ENCODE assay signal across 19 mouse cellular contexts in the genomic region with DNA sequence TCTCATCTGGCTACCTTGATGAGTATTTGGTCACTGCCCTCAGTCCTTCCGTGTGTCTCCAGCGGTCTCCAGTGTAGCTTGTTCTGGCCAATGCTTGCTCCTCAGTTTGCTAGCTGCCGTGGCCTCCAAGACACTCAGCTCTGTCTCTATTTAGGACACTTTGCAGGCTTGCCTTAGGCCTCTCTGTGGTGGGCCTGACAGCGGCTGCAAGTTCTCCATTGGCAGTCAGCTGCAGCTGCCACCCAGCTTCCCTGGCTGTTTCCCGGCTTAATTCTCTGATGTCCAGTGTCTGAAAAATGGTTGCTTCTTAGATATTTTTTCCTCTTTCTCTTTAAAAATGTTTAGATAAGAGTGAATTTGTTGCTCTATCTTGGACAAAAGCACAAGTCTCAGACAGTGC.
DNase-seq lines count a peak whose midpoint lies in the region; ATAC-seq lines count a peak whose summit lies in the region.
"Had no signal": no experiment of that assay in that cellular context is flagged by ENCODE, and none has a peak within 500 bp of the region (broad histone marks: within the 10 kb centered on the region; RNA-seq: fewer than 3 reads in every experiment).

No protein-coding gene starts in this region.

- H3K4me1 ChIP-seq in lung, embryonic 15.5 days: 0 out of 2 replicates have a peak, but pooled peaks cover 5% of the 10 kb centered on the region
- peaks cover 6% of the 10 kb centered on the region for H3K4me1 ChIP-seq in lung, embryonic 16.5 days (replicated peaks; ENCODE audit: control insufficient read depth, insufficient read depth, low read length)

- peak; percentile 70; the same call in 1 of the 2 replicates for ATAC-seq in lung, embryonic 15.5 days (ENCODE audit: borderline replicate concordance, extremely low read depth, low FRiP score, low TSS enrichment)
- peak; percentile 80; the same call in 1 of the 2 replicates for ATAC-seq in lung, embryonic 16.5 days (ENCODE audit: low read depth)
- ATAC-seq: activated CD4-positive, CD25-positive, alpha-beta regulatory T cell, adult 4 months; forebrain, embryonic 13.5 days; forebrain, postnatal 0 days had no signal

- no peak overlapping the region for H3K4me2 ChIP-seq in lung, embryonic 15.5 days
- H3K4me2 ChIP-seq in lung, embryonic 16.5 days (ENCODE audit: low read depth, low read length): no peak overlapping the region
- H3K4me2 ChIP-seq: forebrain, embryonic 13.5 days; heart, embryonic 11.5 days had no signal

- peak overlapping the region; percentile 35; the same call in 1 of the 2 replicates for H3K27ac ChIP-seq in lung, embryonic 15.5 days
- peak overlapping the region; percentile 11; the same call in 1 of the 2 replicates for H3K27ac ChIP-seq in lung, embryonic 16.5 days (ENCODE audit: low read length)
- H3K27ac ChIP-seq: embryonic facial prominence, embryonic 10.5 days; forebrain, embryonic 13.5 days; heart, adult 2 months; hindbrain, embryonic 10.5 days had no signal

- no peak for DNase-seq in lung, postnatal 25 days (ENCODE audit: low spot score)
- DNase-seq in R1 (ENCODE audit: low read depth, low spot score): peak; percentile 45
- DNase-seq in lung, postnatal 36 days: peak; percentile 32
- DNase-seq in right cerebral cortex, postnatal 10 days (ENCODE audit: low spot score in 2 of 2): no peak
- DNase-seq in adrenal gland, postnatal 4 days (ENCODE audit: low spot score in 2 of 2): no peak
- DNase-seq in layer of hippocampus, adult 8-10 months (ENCODE audit: low spot score in 2 of 2): no peak
- DNase-seq: adrenal gland, postnatal 14 days; cerebellum, adult 18-20 months; cerebellum, adult 9-11 months; forebrain, postnatal 0 days; gastrocnemius, postnatal 14 days; heart, adult 2 months had no signal

- WGBS in lung, embryonic 15.5 days: 58% methylated on average over 5 of the region's 5 CpGs
- WGBS in lung, embryonic 16.5 days: 59% methylated on average over 5 of the region's 5 CpGs

- no peaks in the 10 kb centered on the region for H3K27me3 ChIP-seq in lung, embryonic 15.5 days
- no peaks in the 10 kb centered on the region for H3K27me3 ChIP-seq in lung, embryonic 16.5 days (ENCODE audit: control insufficient read depth, insufficient read depth, low read depth, low read length)
- H3K27me3 ChIP-seq: forebrain, embryonic 13.5 days had no signal

- H3K36me3 ChIP-seq in lung, embryonic 15.5 days: no peaks in the 10 kb centered on the region
- H3K36me3 ChIP-seq in lung, embryonic 16.5 days (ENCODE audit: control insufficient read depth, insufficient read depth, low read length): no peaks in the 10 kb centered on the region
- H3K36me3 ChIP-seq: embryonic facial prominence, embryonic 10.5 days; hindbrain, embryonic 10.5 days had no signal

- no peak overlapping the region for H3K4me3 ChIP-seq in lung, embryonic 15.5 days
- no peak overlapping the region for H3K4me3 ChIP-seq in lung, embryonic 16.5 days (ENCODE audit: low read length)
- H3K4me3 ChIP-seq: embryonic facial prominence, embryonic 10.5 days; forebrain, embryonic 13.5 days; heart, adult 2 months; hindbrain, embryonic 10.5 days had no signal

- no peaks in the 10 kb centered on the region for H3K9me3 ChIP-seq in lung, embryonic 15.5 days
- no peaks in the 10 kb centered on the region; the same call in 1 of the 2 replicates for H3K9me3 ChIP-seq in lung, embryonic 16.5 days (ENCODE audit: control insufficient read depth, low read length)
- H3K9me3 ChIP-seq: embryonic facial prominence, embryonic 10.5 days; forebrain, embryonic 13.5 days; hindbrain, embryonic 10.5 days had no signal

- H3K9ac ChIP-seq in lung, embryonic 15.5 days: no peak overlapping the region
- H3K9ac ChIP-seq in lung, embryonic 16.5 days (ENCODE audit: low read length): no peak overlapping the region
- H3K9ac ChIP-seq: forebrain, embryonic 13.5 days; forebrain, postnatal 0 days had no signal

Comparison
In these comparisons a context has a peak if more than half of its experiments do, and no peak if none do; other contexts are left out.
1. DNase-seq: peak in R1 (single experiment) and lung, postnatal 36 days (single experiment); none in lung, postnatal 25 days (single experiment), right cerebral cortex, postnatal 10 days (0 of 2), adrenal gland, postnatal 4 days (0 of 2) and layer of hippocampus, adult 8-10 months (0 of 2).